Mouse (Mus musculus) lung, embryonic 15.5 days (tissue): Measurements from ENCODE around the gene Tbc1d22a. TPM values are rescaled to one million over a fixed set of nuclear protein-coding genes. Genes with fewer than 3 reads are reported as not detected.

Experiments
- ATAC-seq: fragments of 200-750 bp; cut with Nextera tagmentation; 2 replicates; pipeline ENCODE4 v1.8.0; 2017; ENCODE audit warnings: moderate number of reproducible peaks, borderline replicate concordance; ENCODE audit not compliant: low FRiP score, low TSS enrichment; ENCODE audit errors: extremely low read depth
- H3K27ac ChIP-seq: fragments of 300-500 bp; sonication (generic); 2 replicates; pipeline ENCODE4 v1.5.1; 2015; ENCODE audit warnings: moderate library complexity, mild to moderate bottlenecking, inconsistent platforms
- H3K27me3 ChIP-seq: fragments of 300-500 bp; sonication (generic); 2 replicates; pipeline ENCODE4 v1.6.1; 2015; ENCODE audit warnings: inconsistent platforms
- H3K36me3 ChIP-seq: fragments of 300-500 bp; sonication (generic); 2 replicates; pipeline ENCODE4 v1.6.1; 2015; ENCODE audit warnings: inconsistent platforms
- H3K4me1 ChIP-seq: fragments of 300-500 bp; sonication (generic); 2 replicates; pipeline ENCODE4 v1.6.1; 2015; ENCODE audit warnings: inconsistent platforms
- H3K4me2 ChIP-seq: fragments of 300-500 bp; sonication (generic); 2 replicates; pipeline ENCODE4 v1.6.1; 2015; ENCODE audit warnings: inconsistent platforms, mild to moderate bottlenecking, moderate library complexity
- H3K4me3 ChIP-seq: fragments of 300-500 bp; sonication (generic); 2 replicates; pipeline ENCODE4 v1.5.1; 2015; ENCODE audit warnings: mild to moderate bottlenecking, inconsistent platforms
- H3K9ac ChIP-seq: fragments of 300-500 bp; sonication (generic); 2 replicates; pipeline ENCODE4 v1.6.1; 2015; ENCODE audit warnings: inconsistent platforms
- H3K9me3 ChIP-seq: fragments of 300-500 bp; sonication (generic); 2 replicates; pipeline ENCODE4 v1.6.1; 2016; ENCODE audit warnings: inconsistent platforms
- WGBS: fragments of 180-500 bp; shearing (Covaris S2); methylation state at CpG from one replicate; pipeline ENCODE4 v1.1.7; 2015; 5-methylcytosine and 5-hydroxymethylcytosine counted together
- polyA plus RNA-seq: library from polyadenylated mRNA; unstranded; fragments of >200 nt; fragmentation: Nextera tagmentation; extraction: Ambion mirVana; gene quantifications from 2 replicates; pipeline ENCODE4 v1.2.1, GENCODE M21; 2015

Gene Tbc1d22a
- polyA plus RNA-seq, 1 experiment from 2014 or later, result 12.4 TPM

GRCm38 (mm10) chr15:86231170-86231569, 16.9 kb downstream of the Tbc1d22a start:
- no peaks in the 10 kb centered on the region for H3K27me3 ChIP-seq
- H3K9me3 ChIP-seq, result no peaks in the 10 kb centered on the region
- no peak overlapping the region for H3K4me3 ChIP-seq
- H3K4me2 ChIP-seq, result no peak overlapping the region
- H3K36me3 ChIP-seq, result no peaks in the 10 kb centered on the region
- H3K27ac ChIP-seq, result no peak overlapping the region
- H3K4me1 ChIP-seq, result peaks cover 16% of the 10 kb centered on the region
- H3K9ac ChIP-seq, result no peak overlapping the region
- 75% methylated on average over 1 of the region's 1 CpGs for WGBS
- ATAC-seq, result no peak

DNA sequence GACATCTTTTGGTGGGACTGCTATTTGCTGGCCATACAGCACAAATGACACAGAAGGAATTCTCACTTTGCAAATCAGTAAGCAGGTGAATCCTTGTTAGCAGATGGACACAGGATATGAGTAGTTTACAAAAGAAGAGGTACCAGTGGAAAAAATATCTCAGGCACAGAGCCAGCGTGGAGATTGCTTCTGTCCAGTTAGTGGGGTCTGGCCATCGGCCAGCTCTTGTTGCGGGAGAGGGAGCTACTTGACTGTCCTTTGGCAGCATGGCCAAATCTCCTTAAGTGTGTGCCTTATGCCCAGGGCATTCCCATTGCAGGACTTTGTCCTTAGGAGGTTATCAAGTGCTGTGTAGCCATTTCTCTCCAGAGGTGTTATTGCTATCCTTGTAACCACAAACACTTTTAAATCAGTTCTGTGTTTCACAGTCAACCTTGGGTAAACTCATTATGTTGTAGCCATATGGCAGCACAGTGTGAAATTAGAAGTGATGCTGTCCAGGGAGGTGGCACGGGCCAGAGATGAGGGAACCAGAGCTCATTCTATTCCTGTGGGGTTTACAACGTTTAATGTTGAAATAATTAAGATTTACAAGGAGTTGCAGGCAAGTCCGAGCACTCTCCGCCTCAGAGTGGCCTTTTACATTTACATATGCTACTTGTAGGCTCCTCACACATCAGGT, 17.7 kb downstream of the Tbc1d22a start:
- H3K27ac ChIP-seq, result no peak overlapping the region
- H3K4me2 ChIP-seq, result no peak overlapping the region
- peaks cover 16% of the 10 kb centered on the region for H3K4me1 ChIP-seq
- H3K27me3 ChIP-seq, result no peaks in the 10 kb centered on the region
- WGBS, result 35% methylated on average over 7 of the region's 7 CpGs
- no peak overlapping the region for H3K9ac ChIP-seq
- H3K36me3 ChIP-seq, result no peaks in the 10 kb centered on the region
- no peak overlapping the region for H3K4me3 ChIP-seq
- no peak for ATAC-seq
- no peaks in the 10 kb centered on the region for H3K9me3 ChIP-seq

DNA sequence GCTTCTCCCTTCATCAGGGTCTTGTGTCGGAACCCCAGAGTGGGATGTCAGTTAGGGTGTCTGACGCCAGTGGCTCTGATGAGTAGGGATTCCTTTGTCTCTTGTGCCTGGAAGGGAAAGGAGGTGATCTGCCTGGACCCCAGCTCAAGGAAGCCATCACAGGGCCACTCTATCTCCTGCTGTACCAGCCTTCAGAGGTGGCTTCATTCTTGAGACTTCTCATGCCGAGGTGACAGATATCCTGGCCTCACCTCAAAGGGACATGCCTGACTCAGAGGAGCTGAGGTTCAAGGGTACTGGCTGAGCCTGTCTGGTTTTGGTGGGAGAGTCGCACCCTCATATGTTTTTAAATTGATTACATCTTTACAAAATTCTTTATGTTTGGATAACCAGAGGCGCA, 19.7 kb downstream of the Tbc1d22a start:
- no peak for ATAC-seq
- no peak overlapping the region for H3K9ac ChIP-seq
- H3K36me3 ChIP-seq, result no peaks in the 10 kb centered on the region
- H3K4me3 ChIP-seq, result no peak overlapping the region
- WGBS, result 80% methylated on average over 5 of the region's 5 CpGs
- no peaks in the 10 kb centered on the region for H3K27me3 ChIP-seq
- H3K27ac ChIP-seq, result no peak overlapping the region
- peaks cover 12% of the 10 kb centered on the region for H3K4me1 ChIP-seq
- H3K4me2 ChIP-seq, result no peak overlapping the region
- no peaks in the 10 kb centered on the region for H3K9me3 ChIP-seq

DNA sequence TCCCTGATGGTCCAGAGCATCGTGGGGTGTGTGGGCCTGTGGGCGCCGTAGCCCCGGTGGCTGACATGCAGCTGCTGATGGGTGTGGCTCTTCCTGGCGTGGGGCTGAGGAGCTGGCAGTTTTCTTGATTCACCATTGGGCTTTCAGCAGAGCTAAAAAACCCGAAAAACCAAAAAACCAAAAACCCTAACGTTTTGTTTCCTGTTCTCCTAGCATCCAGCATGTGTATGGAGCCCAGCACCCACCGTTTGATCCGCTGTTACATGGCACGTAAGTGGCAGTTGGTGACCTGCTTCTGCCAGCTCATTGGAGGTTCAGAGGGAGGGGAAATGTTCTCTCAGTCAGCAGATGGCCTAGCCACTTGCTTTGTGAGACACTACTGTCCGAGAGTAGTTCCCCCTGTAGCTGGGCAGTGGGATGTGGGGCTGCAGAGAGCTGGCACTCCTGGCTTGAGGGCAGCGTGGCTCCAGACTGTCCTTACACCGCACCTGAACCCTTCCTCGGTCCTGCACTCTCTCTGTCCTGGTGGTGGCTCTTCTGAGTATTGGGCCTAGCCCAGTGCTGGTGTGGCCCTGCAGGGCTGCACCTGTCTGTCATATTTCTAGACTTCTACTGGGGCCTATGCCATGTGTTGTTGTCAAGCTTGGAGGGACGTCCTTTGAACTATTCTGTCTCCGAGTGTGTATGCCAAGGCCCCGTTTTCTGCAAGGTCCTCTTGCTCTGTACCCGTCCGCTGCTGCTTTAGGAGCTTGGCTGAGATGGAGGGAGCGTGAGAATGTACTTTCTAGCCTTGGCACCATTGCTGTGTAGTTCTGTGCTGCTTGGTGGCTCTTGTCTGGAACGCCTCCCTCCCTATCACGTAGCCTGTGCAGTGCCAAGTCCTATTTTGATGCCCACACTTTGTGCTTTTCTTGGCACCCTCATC, 20.5 kb downstream of the Tbc1d22a start:
- WGBS, result 76% methylated on average over 22 of the region's 22 CpGs
- Histone ChIP-seq H3K4me2 (no peak overlapping the region), H3K27me3 (no peaks in the 10 kb centered on the region), H3K27ac (no peak overlapping the region), H3K36me3 (no peaks in the 10 kb centered on the region), H3K9ac (no peak overlapping the region), H3K4me1 (peaks cover 9% of the 10 kb centered on the region), H3K4me3 (no peak overlapping the region), H3K9me3 (no peaks in the 10 kb centered on the region)
- ATAC-seq, result no peak

- no peaks in the 10 kb centered on the region for H3K36me3 ChIP-seq
- no peak overlapping the region for H3K4me3 ChIP-seq
- H3K27me3 ChIP-seq, result no peaks in the 10 kb centered on the region
- no peak overlapping the region for H3K27ac ChIP-seq
- no peak for ATAC-seq
- 35% methylated on average over 4 of the region's 4 CpGs for WGBS
- peaks cover 9% of the 10 kb centered on the region for H3K4me1 ChIP-seq
- H3K9ac ChIP-seq, result no peak overlapping the region
- H3K9me3 ChIP-seq, result no peaks in the 10 kb centered on the region
- H3K4me2 ChIP-seq, result no peak overlapping the region
Measured at GRCm38 (mm10) chr15:86236252-86236651, 22.0 kb downstream of the Tbc1d22a start.

DNA sequence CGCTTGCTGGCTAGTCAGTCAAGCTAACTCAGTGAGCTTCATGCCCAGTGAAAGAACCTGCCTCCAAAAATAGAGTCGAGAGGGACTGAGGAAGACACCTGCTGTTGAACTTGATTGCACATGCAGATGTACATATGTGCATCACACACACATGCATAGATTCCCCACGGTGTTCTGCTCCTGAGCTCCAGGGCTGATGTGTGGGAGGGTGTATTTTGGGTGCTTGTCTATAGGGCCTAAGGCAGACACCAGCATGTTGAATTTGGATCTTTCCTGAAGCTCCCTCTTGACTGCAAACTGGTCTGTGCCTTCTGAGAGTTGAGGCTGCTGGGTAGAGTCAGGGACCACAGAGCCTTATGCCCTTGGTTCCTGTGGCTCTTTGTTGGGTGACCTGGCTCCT, 23.8 kb downstream of the Tbc1d22a start:
- no peaks in the 10 kb centered on the region for H3K9me3 ChIP-seq
- no peak overlapping the region for H3K4me2 ChIP-seq
- no peak overlapping the region for H3K9ac ChIP-seq
- no peak overlapping the region for H3K4me3 ChIP-seq
- no peaks in the 10 kb centered on the region for H3K36me3 ChIP-seq
- 85% methylated on average over 3 of the region's 3 CpGs for WGBS
- ATAC-seq, result no peak
- no peak overlapping the region for H3K27ac ChIP-seq
- H3K4me1 ChIP-seq, result no peaks in the 10 kb centered on the region
- H3K27me3 ChIP-seq, result no peaks in the 10 kb centered on the region

DNA sequence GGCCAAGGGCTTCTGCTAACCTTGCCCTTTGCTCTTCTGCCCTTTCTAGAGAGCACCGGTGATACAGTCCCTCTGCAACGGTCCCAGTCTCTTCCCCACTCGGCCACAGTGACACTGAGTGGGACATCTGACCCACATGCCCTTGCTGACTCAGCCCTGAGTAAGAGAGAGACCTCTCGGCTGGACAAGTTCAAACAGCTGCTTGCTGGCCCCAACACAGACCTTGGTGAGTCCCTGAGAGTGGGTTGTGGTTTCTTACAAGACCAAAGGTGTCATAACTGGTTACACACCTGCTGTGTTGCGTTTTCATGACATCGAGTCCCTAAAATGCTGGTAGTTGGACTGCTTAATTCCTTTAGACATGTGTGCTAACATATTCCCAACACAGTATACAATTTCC, 24.8 kb downstream of the Tbc1d22a start:
- 83% methylated on average over 6 of the region's 6 CpGs for WGBS
- ATAC-seq, result no peak
- H3K36me3 ChIP-seq, result no peaks in the 10 kb centered on the region

GRCm38 (mm10) chr15:86239801-86240200, 25.5 kb downstream of the Tbc1d22a start:
- Histone ChIP-seq H3K9ac (no peak overlapping the region), H3K27ac (no peak overlapping the region), H3K4me2 (no peak overlapping the region), H3K36me3 (no peaks in the 10 kb centered on the region), H3K27me3 (no peaks in the 10 kb centered on the region), H3K4me1 (no peaks in the 10 kb centered on the region), H3K9me3 (no peaks in the 10 kb centered on the region), H3K4me3 (no peak overlapping the region)
- no peak for ATAC-seq
- 25% methylated on average over 10 of the region's 10 CpGs for WGBS

More for the DNA sequence above, 24.8 kb downstream of the Tbc1d22a start:
- Histone ChIP-seq H3K27ac (no peak overlapping the region), H3K4me3 (no peak overlapping the region), H3K9me3 (no peaks in the 10 kb centered on the region), H3K4me2 (no peak overlapping the region), H3K9ac (no peak overlapping the region), H3K27me3 (no peaks in the 10 kb centered on the region), H3K4me1 (no peaks in the 10 kb centered on the region)

DNA sequence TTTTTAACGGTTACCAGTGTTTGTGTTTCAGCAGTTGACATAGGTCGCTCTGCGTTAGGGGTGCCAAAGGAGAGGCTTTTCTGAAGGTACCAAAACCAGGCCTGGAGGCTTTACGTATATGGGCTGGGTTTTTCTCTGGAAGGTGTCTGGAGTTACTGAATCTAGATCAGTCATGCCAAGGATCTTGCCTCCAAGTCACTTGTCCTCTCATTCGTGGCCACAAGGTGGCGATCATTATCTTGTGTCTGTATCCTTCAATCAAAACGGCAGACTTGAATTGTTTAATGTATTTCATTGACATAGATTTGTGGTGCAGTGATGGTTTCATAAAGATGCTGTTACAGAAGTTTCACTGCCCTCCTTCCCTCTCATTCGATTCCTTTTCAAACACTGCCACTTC, 29.4 kb downstream of the Tbc1d22a start:
- Histone ChIP-seq H3K27ac (no peak overlapping the region), H3K9me3 (no peaks in the 10 kb centered on the region), H3K4me1 (no peaks in the 10 kb centered on the region), H3K4me2 (no peak overlapping the region), H3K9ac (no peak overlapping the region), H3K27me3 (no peaks in the 10 kb centered on the region), H3K36me3 (no peaks in the 10 kb centered on the region), H3K4me3 (no peak overlapping the region)
- no peak for ATAC-seq
- 33% methylated on average over 8 of the region's 8 CpGs for WGBS

DNA sequence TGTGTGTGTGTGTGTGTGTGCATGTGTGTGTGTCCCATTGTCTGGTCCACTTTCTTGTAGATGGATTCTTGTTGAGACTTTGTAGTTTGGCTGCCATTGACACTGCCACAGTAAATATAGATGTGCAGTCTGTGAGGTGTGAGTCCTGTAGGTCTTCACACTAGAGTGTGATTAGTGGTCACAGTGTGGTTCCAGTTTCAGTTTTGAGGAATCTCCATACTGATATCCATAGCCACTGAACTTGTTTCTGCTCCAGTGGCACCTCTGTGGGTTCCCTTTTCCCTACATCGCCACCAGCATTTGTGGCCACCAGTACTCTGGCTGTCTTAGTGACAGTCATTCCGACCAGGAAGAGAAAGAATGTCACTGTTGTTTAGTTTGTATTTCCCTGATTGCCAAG, 30.1 kb downstream of the Tbc1d22a start:
- WGBS, result 85% methylated on average over 2 of the region's 2 CpGs
- Histone ChIP-seq H3K27me3 (no peaks in the 10 kb centered on the region), H3K27ac (no peak overlapping the region)

GRCm38 (mm10) chr15:86250269-86250668, 36.0 kb downstream of the Tbc1d22a start:
- Histone ChIP-seq H3K27me3 (no peaks in the 10 kb centered on the region), H3K4me1 (no peaks in the 10 kb centered on the region), H3K4me3 (no peak overlapping the region), H3K4me2 (no peak overlapping the region), H3K36me3 (no peaks in the 10 kb centered on the region), H3K27ac (no peak overlapping the region), H3K9me3 (no peaks in the 10 kb centered on the region), H3K9ac (no peak overlapping the region)
- WGBS, result 71% methylated on average over 9 of the region's 9 CpGs
- no peak for ATAC-seq

More for the DNA sequence above, 30.1 kb downstream of the Tbc1d22a start:
- H3K4me1 ChIP-seq, result no peaks in the 10 kb centered on the region
- H3K9ac ChIP-seq, result no peak overlapping the region
- H3K4me2 ChIP-seq, result no peak overlapping the region
- no peak for ATAC-seq
- no peaks in the 10 kb centered on the region for H3K9me3 ChIP-seq
- no peak overlapping the region for H3K4me3 ChIP-seq
- no peaks in the 10 kb centered on the region for H3K36me3 ChIP-seq

GRCm38 (mm10) chr15:86252130-86252529, 37.9 kb downstream of the Tbc1d22a start:
- no peak for ATAC-seq
- Histone ChIP-seq H3K4me2 (no peak overlapping the region), H3K27ac (no peak overlapping the region), H3K4me1 (no peaks in the 10 kb centered on the region), H3K27me3 (no peaks in the 10 kb centered on the region), H3K36me3 (no peaks in the 10 kb centered on the region), H3K9ac (no peak overlapping the region), H3K4me3 (no peak overlapping the region), H3K9me3 (no peaks in the 10 kb centered on the region)
